ENCODE assay signal across 18 mouse cellular contexts in genomic region chr13:74867720-74868119, GRCm38 (mm10). TPM values are rescaled to one million over a fixed set of nuclear protein-coding genes. Genes with fewer than 3 reads are reported as not detected.
DNase-seq lines count a peak whose midpoint lies in the region; ATAC-seq and TF ChIP-seq lines count a peak whose summit lies in the region.
"Had no signal": no experiment of that assay in that cellular context is flagged by ENCODE, and none has a peak within 500 bp of the region (broad histone marks: within the 10 kb centered on the region; RNA-seq: fewer than 3 reads in every experiment).

No protein-coding gene starts in this region.

- no peak for TF ChIP-seq POLR2A in liver, adult 2 months (IDR thresholded peaks at IDR 0.05; ENCODE audit: extremely low read depth, insufficient read depth, low read length)

- no peaks in the 10 kb centered on the region for H3K27me3 ChIP-seq in liver, adult 2 months (ENCODE audit: control insufficient read depth, insufficient read depth, low read length)
- no peaks in the 10 kb centered on the region for H3K27me3 ChIP-seq in liver, embryonic 11.5 days (replicated peaks; ENCODE audit: control insufficient read depth, insufficient read depth, low read length)

- no peak overlapping the region for H3K4me2 ChIP-seq in liver, embryonic 11.5 days

- H3K36me3 ChIP-seq in liver, adult 2 months (ENCODE audit: control insufficient read depth, insufficient read depth, low read length), result no peaks in the 10 kb centered on the region
- H3K36me3 ChIP-seq in liver, embryonic 11.5 days (ENCODE audit: control insufficient read depth, insufficient read depth, low read length), result no peaks in the 10 kb centered on the region
- H3K36me3 ChIP-seq: G1E had no signal

- no peaks in the 10 kb centered on the region for H3K9me3 ChIP-seq in liver, embryonic 11.5 days (ENCODE audit: control insufficient read depth, low read length)
- H3K9me3 ChIP-seq: G1E had no signal

- peak; percentile 84 for DNase-seq in liver, adult 2 months (ENCODE audit: extremely low read depth, low read depth, low spot score)
- DNase-seq in liver, embryonic 11.5 days (ENCODE audit: low spot score), result no peak
- peak; percentile 7 for DNase-seq in testis, postnatal 14 days (ENCODE audit: low spot score)
- DNase-seq in testis, postnatal 10 days (ENCODE audit: low spot score), result no peak
- DNase-seq: adrenal gland, adult 2 months; adrenal gland, adult 8-10 months; adrenal gland, postnatal 10 days; adrenal gland, postnatal 14 days; adrenal gland, postnatal 25 days; adrenal gland, postnatal 36 days; B cell, adult 2 months; cerebellum, adult 11 months; cerebellum, adult 11-12 months; cerebellum, adult 18-20 months had no signal

- no peak for ATAC-seq in liver, embryonic 11.5 days (replicated peaks; ENCODE audit: low FRiP score)
- ATAC-seq: activated CD4-positive, CD25-positive, alpha-beta regulatory T cell, adult 4 months; CD4-positive, CD25-positive, alpha-beta regulatory T cell, adult 4 months; Patski had no signal

- no peak overlapping the region for H3K4me3 ChIP-seq in liver, adult 2 months (ENCODE audit: insufficient read depth, low read depth, low read length)
- H3K4me3 ChIP-seq in liver, embryonic 11.5 days (ENCODE audit: low read depth, low read length), result no peak overlapping the region

- H3K9ac ChIP-seq in liver, adult 2 months (ENCODE audit: low read depth, low read length), result no peak overlapping the region
- no peak overlapping the region for H3K9ac ChIP-seq in liver, embryonic 11.5 days (ENCODE audit: low read depth, low read length)

- WGBS in liver, adult 2 months, result 27% methylated on average over 1 of the region's 1 CpGs
- 56% methylated on average over 1 of the region's 1 CpGs for WGBS in liver, embryonic 11.5 days

- H3K27ac ChIP-seq in liver, adult 2 months (replicated peaks; ENCODE audit: insufficient read depth, low read depth, low read length), result no peak overlapping the region
- H3K27ac ChIP-seq in liver, embryonic 11.5 days (ENCODE audit: low read depth, low read length), result no peak overlapping the region

- no peaks in the 10 kb centered on the region for H3K79me2 ChIP-seq in liver, adult 2 months (ENCODE audit: control insufficient read depth, insufficient read depth, low read length)

- TF ChIP-seq CTCF in liver, adult 2 months (IDR thresholded peaks at IDR 0.05; ENCODE audit: low read depth, low read length), result no peak

- H3K4me1 ChIP-seq in liver, adult 2 months (ENCODE audit: control insufficient read depth, insufficient read depth, low read length), result no peaks in the 10 kb centered on the region; the same call in 1 of the 2 replicates
- no peaks in the 10 kb centered on the region for H3K4me1 ChIP-seq in liver, embryonic 11.5 days (replicated peaks; ENCODE audit: control insufficient read depth, insufficient read depth, low read length)

RNA-seq across cellular contexts. Expression of gene Cast, which starts 59.1 kb away (rescaled TPM):
- 27.7 and 42.3 TPM in 2 replicates for total RNA-seq in liver, adult 2 months (2014; rRNA removed)
- polyA plus RNA-seq in liver, adult 2 months (2012; rRNA removed), result 2.8 and 4.2 TPM in 2 replicates
- polyA plus RNA-seq in liver, embryonic 11.5 days (2014; fragmentation: Nextera tagmentation; extraction: Ambion mirVana), result 34.1 and 39.0 TPM in 2 replicates

Comparison
In these comparisons a context has a peak if more than half of its experiments do, and no peak if none do; other contexts are left out.
1. DNase-seq: peak in liver, adult 2 months (single experiment) and testis, postnatal 14 days (single experiment); none in liver, embryonic 11.5 days (single experiment) and testis, postnatal 10 days (single experiment).